Mouse (Mus musculus) thymus, postnatal 36 days (tissue): ENCODE data around the gene Amz2.
A peak's percentile ranks its signal among the peaks of the same experiment; 100 is the strongest.
"Not testable (repeated sequence)": the region's sequence is repeated elsewhere in the genome, so short reads cannot be mapped to it uniquely, and the experiment has no call there.

ENCODE experiments used
- DNase-seq, 2 experiments: peaks; one replicate each; pipeline ENCODE4 v3.0.0; 2022; ENCODE audit warnings: mixed read lengths in 2 of 2

The Amz2 gene

DNA sequence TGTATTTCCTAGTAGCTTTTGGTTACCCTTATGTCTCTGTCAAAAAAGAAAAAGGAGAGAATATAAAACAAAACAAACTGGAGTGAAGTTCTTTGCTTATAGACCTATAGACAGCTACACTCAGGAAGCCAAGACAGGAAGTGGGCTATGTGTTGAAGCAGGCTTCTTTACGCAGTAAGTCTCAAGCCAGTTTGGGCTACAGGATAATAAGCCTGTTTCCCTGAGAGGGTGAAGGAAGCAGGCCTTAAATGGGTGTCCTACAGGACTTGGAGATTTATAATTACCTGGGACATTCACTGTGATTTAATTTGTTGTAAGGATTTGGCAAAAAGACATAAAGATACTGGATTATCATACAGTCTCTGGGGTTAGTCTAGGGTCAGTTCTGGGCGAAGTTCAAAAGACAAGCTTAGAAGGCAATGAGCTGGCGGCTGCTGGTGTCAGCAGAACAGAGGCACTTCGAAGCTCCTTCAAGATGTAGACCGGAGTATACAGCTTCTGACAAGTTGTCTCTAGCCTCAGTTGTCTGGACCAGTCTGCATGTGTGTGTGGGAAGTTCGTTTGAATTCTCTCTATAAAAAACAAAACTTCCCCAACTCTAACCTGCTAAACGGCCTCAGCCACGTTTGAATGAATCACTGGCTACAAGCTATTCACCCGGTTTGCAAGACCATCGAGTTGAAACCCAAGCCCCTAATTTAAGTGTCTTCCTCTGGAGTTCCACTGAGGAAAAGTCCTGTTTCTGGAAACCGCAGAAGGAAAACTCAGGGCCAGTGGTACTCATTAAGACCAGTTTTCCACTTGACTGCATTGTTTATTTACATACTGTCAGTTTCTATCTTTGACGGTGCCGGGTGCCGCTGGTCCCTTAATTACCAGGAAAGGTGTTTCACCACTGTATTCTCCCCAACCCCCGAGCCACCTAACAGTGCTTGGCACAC, 45.4 kb downstream of the Amz2 start:
- peak in 1 of 2 experiments; percentile 18 for DNase-seq

DNA sequence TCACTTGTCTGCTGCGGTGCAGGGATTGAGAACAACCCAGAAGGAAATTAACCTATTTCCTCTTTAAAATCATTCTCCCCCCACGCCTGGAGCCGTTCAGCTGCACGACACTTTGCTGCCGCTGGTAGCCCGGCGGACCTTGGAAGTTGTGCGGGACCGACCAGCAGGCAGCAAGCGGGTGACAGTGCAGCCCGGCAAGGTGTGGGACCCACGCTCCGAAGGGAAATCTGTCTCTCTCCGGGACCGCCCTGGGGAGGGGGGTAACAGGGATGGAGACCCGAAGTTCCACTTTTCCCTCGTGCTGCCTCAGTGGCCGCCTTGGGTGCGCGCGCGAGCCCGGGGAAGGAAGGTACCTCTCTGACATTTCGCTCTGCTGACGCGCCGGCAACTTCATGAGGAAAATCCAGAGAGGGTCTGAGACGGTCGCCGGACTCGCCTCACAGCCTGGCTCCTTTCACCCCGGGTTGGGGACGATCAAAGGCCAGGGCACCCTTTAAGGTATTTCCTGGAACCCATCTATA, 46.5 kb downstream of the Amz2 start:
- DNase-seq, result peak; percentile 48 to 58

DNA sequence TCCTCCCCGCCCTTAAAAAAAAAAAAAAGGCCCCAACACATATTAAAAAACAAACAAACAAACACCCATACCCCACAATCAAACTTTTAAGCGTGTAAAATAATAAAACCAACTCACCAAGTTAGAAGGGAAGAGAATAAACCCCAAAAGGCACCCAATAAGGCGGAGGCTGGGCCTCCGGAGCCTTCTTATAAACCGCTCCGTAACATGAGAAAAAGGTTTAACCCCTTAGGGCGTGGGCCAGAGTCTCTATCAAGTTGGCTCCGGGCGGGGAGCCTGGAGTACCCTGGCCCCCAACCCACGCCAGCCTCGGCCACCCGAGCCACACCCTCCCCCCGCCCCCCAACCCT, 47.0 kb downstream of the Amz2 start:
- DNase-seq, result no peak

DNA sequence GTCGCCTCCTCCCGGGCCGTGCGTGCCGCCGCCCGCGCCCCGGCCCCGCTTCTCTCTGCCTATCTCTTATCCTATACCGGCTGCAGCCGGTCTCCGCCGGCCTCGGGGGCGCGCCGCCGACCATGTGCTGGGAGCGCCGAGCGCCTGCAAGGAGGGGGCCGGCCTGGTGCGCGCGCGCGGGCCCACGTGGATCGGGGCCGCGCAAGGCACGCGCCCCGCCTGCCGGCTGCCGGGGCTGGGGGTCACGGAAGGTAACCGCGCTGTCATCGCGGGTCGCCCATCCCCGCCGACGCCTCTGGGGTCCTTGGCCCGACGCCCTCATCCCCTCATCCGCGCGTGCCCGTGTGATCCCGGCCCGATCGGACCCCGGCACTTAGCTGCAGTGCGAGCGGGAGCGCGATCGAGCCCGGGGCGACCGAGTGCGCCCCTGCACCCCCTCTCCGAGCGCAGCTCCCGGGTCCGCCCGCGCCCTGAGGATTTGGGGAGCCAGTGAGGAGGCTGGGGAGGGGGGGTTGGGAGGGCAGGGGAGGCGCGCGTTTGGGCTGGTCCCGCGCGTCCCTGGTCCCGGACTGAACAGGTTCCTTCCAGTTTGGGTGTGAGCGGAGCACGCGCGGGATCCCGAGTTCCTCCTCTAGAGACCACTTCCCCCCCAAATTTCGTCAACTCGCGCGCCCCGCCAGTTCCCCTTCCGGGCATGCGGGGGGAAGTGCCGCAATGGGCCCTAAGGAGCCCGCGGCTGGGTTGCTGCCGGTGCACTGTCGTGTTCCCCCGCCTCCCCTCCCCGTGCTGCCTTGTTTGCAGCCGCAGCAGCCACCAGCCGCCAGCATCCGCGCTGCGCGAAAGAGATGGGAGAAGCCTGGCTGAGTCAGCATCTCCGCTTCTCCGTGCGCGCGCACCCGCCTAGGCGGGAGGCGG, 47.7 kb downstream of the Amz2 start, which contains the start of the genes Arsg and Slc16a6:
Arsg (plus strand) TSS at position 204 of the 915 bp plus-strand sequence.
Slc16a6 (minus strand) TSS at position 428 of the 915 bp plus-strand sequence.
- peak; percentile 92 to 97 for DNase-seq

DNA sequence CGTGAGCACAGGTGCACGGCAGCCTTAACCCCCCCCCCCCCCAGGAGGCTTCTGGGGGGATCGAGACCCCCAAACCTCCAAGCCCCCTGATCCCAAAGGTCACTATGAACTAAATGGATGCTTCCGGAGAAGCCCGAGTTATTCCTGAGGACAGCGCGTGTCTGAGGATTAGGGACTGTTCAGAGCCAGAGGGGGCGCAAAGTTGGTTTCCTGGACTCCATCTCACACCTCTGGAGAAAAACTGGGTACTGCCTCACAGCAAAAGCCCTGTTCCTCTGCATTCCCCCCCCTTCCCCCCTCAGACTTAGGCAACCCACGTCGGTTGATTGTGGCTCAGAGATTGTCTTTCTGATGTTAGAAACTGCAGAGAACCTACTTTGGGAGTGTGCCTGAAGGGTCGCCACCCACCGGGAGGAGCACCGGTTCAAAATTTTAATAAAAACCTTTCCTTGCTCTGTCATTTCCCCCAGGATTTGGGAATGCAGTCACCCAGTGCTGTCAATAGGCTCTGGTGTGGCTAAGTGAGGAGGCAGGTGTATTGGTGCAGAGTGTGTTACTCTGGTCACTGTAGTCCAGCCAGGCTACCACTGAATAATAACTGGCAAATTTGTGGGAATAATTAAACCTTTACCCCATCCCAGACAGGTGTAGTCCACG, 48.5 kb downstream of the Amz2 start:
- DNase-seq, result no peak

DNA sequence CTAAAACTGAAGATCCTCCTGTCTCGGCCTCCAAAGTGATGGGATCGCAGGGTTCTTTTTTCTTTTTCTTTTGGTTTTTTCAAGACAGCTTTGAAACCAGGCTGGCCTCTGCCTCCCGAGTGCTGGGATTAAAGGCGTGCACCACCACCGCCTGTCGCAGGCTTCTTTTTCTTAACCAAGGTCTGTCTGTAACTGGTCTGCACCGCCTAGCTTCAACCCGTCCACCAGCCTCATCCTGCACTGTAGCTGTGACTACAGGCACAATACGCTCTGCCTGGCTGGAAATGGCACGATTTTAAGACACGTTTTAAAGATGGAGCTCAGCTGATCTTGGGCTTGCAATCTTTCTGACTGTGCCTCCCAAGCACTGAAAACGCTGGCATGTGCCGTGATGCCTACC, 49.1 kb downstream of the Amz2 start:
- no peak for DNase-seq

DNA sequence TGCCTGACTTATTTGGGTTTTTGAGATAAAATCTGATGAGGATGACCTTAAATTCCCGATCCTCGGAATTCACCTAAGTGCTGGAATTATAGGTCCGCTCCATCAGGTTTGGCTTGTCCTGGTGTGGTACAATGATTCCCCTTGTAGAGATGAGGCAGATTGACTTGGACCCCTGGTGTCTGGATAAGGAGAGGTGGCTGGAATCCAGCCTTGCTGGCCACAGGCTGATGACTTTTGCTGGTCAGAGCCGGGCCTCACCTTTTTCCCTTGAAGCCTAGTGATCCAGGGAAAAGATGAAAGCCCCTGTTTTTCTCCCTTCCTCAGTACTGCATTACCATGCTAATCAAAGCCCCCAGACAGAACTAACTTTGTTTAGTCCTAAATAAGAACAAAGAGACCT, 50.0 kb downstream of the Amz2 start:
- DNase-seq, result no peak

DNA sequence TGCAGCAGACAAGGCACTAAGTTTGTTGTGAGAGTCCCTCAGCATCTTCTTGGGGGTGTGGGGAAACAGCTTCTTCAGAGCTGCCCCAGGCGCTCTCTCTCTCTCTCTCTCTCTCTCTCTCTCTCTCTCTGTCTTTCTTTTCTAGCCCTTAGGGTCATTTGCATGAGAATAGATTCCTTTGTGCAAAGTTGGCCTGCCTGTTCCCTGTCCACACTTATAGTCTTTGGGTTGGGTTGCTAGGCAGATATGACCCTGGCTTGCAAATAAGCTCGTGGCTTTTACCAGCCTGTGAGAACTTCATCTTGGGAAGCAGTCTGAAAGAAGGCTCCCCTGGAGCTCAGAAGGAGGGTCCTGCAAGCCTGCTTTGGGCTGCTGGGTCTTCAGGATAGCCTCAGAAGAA, 50.5 kb downstream of the Amz2 start:
- no peak for DNase-seq

DNA sequence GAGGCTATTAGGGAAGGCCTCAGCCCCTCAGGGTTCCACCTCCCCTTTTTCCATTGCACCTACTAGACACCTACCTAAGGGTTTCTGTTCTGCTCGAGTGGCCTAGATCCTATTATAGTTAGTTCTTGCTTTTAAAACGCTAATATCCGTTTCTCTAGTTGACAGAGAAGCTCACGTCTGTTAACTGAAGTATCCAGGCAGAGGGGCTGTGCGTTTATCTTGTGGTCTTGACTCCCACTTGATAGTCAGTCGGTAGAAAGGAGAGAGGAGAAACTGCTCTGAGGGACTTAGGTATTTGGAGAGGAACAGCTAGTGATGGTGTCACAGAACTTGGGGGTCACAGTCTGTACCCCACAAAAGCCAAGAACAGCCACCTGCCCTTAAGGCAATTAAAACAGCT, 50.9 kb downstream of the Amz2 start:
- no peak for DNase-seq

DNA sequence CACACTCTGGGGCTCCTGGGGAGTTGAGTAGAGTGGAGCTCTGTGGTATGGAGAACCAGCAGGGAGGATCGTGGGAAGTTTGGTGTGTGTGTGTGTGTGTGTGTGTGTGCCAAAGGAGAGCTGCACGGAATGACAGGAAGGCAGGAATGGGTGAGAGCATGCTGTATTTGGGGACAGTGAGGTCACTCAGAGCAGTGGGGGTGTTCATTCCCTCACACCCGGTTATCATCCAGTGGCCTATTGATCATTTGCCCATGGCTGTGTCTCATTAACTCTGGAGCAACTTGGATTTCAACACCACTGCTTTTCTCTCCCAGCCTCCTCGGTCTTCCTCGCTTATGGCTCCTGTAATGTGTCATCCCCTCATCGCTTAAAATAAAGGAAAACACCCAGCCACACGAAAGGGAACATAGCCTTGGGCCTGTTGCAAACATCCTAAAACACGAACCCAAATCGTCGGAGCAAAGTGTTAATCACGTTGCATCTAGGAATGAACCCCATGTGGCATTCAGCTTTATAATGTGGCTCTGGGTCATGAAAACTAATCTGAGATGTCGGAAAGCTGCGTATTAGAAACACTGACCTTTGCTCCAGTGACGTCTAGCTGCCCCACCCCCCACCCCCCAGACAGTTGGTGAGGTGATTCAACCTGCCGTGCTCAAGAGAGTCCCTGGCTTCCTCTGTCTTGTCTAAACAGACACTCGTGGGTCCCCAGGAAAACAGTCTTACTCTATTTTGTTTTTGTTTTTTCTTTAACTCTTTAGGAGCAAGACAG, 52.0 kb downstream of the Amz2 start:
- no peak for DNase-seq

DNA sequence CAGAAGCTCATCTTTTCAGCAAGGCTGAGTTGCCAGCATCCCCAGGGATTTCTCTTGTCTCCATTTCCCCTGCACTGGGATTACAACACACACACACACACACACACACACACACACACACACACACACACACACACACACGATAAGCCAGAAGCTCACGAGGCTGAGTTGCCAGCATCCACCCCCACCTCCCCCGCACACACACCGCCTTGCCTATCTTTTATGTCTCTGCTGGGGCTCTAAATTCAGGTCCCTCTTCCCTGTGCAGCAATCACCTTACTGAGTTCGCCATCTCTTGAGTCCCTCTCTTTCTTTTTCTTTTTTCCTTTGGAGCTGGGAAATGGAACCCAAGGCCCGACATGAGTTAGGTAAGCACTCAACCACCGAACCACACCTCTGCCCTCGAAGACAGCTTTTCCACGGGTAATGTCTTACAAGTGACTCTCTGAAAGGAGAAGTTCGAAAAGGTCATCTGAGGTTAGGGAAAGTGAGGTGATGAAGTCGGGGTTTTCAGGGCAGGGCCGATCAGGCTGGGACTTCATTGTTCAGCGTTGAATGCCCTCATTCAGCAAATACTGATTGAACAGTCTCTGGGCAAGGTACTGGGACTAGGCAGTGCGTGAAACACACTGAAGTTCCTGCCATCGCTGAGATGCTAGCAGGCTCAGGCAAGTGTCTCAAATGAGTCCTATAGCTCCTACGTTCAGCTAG, 54.0 kb downstream of the Amz2 start:
- no peak for DNase-seq

DNA sequence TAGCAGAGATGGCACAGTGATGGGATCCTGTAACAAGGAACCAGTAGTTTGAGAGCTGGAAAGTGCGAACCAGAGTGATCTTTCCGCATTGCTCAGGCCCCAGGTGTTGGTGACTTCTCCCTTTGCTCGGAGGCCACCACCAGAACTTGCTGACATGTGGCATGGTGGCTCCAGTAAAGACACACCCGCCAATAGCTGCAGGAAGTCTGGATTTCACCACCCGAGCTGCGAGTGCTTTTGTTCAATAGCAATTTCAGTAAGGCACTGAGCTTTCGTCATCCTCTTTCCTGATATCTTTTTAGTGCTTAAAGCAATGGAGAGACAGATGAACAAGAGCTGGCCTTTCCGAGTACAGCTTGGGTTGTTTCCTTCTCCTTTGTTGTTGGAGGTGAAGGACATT, 54.7 kb downstream of the Amz2 start:
- no peak for DNase-seq

DNA sequence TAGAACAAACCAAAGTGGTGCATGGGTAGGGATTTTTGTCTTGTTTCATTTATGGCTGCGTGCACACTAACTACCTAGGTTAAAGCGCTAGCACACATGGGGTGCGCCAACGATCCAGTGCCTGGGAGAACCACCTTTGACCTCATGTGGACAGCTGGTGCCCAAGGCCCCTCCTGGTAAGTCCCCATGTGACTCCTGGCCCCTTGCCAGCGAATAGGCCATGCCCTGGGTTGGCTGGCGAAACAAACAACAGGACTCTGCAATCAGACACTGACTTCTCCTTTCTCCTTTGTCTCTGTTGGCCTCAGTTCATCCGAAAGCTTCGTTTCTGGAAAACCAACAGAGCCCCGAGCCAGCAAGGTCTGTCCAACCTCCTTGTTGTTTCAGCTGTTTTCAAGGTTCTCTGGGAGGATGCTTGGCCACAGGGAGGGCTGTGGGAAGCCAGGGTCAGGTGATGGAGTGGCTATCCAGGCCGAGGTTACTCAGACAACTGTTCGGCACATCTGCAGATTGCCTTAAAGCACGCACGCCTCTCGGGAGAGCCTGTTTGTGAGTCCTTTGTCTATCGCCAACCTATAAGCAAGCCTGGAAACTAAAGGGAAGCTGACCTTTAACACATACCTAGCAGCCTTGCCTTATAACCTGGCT, 59.8 kb downstream of the Amz2 start:
- no peak for DNase-seq

DNA sequence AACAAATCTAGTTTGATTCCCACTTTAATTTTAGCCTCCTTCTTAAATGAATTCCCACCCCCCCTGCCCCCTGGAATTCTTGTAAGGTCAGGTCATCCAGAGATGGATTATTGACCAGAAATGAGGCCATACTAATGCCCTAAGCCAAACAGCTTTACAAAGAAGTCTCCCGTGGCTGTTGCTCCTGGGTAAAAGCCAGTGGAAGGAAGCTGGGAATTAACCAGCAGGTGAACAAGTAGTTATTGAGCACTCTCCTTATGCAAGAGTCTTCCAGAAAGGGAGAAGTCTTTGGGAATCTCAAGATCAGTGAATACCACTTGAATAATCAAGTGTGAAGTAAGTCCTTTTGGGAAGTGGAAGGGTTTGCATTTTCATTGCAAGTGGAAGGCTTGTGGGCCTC, 61.4 kb downstream of the Amz2 start:
- DNase-seq, result no peak

DNA sequence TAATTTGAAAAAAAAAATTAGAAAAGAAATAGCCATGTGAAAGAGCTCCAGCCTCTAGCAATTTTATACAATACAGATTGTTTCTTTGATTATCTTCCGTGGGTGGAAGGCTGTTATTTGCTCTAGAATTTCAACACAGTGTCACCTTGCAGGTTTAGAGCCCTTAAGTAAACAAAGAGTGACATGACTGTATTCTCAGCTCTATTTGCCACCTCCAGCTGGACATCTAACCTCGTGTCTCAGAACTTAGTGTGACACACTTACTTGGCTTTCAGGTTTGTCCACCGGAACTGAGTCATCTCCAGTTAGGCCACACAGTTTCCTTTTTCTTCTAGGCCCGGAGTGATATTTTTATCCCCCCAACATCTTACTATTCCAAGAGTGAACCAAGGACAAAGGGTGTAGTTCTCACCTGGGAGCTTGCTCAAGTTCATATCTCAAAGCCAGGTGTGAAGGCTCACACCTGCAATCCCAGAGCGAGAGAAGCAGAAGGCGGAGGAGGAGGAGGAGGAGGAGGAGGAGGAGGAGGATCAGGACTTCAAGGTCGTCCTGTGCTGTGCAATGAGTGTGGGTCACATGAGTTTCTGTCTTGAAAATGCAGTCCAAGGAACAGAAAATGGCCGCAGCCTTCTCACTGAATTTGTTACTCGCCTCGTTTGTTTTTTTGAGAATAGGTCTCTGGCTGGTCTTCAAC, 62.4 kb downstream of the Amz2 start:
- no peak for DNase-seq

DNA sequence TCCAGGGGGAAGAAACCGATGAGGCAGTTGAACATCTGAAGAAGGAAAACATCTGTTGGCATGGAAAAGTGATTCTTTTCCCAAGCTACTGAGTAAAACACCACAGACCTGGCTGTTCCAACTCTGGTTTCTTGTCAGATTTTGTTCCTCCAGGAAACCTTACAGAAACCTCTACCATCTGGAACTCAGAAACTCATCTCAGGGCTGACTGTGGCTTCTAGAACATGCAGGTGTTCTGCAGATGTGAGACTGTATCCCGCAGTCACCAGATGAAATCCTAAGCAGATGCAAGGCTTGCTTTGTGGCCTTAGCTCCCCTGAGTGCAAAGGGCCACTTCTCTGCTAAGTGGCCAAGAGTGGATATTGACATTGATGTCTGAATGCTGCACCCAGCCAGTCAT, 64.0 kb downstream of the Amz2 start:
- DNase-seq, result no peak

DNA sequence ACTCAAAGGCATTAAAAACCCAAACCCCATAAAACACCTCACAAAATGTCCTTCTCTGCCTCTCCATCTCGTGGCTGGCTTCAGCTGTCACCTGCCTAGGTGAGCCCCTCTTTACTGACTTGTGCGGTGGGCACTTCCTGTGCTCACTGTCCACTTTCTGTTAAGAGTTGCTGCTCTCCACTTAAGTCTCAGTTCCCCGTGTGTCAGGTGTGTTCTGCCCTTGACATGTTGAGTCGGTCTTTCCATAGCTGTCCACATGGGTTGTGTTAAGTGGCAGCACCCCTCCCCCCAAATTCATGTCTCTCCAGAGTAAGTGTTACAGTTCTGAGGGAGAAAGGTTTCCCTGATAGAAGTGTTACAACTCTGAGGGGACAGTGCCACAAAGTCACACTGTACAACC, 66.1 kb downstream of the Amz2 start:
- no peak for DNase-seq

DNA sequence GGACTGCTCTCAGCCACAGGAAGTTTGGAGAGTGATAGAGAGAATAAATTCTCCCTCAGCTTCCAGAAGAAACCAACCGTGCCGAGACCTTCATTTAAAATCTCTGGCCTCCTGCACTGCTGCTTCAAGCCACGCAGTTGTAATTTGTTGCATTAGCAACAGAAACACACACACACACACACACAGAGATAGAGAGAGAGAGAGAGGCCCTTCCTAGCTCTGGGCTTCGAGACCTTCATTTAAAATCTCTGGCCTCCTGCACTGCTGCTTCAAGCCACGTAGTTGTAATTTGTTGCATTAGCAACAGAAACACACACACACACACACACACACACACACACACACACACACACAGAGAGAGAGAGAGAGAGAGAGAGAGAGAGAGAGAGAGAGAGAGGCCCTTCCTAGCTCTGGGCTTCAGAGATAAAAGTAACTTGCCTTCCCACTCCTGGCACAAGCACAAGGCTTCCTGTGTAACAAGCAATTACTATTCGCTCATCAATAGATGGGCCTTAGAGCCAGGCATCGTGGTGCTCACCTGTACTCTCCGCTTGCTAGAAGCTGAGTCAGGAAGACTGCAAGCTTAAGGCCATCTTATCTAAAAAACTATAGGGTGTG, 67.2 kb downstream of the Amz2 start:
- not testable (repeated sequence) for DNase-seq

DNA sequence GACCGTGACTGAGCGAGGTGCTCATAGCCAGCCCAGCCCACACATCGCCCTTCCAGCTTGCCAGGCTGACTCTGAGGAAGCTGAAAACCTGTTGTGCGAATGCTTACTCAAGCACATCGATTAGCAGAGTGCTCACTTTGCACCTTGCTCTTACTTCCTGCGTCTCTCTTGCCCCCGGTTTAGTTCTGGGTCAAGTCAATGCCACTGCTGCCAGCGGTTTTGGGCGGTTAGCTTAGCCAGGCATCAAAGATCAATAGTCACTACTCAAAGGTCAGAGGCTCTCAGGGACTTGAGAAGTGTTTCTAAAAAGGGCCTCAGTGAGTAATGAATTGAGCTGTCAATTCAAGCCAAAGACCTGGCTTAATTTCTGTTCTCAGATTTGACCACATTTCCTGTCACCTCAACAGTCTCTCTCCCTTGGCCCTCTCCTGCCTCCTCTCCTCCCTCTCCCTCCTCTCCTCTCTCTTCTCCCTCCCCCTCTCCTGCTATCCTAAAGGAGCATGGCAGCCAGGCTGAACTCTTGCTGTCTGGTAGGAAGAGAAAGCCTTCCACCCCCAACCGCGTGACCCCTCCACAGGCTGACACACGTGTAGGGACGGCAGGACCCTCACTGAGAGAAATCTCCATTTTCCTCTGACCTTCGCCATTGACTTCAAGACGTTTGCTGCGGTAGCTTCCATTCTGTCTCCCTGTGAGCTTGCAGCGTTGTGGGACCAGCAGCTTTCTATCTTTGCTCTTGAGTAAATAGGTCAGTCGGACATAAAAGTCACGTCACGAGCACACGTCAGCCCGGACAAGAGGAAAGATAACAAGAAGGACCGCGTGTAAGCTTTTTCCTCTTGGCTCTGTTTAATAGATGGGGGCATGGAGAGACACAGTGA, 69.4 kb downstream of the Amz2 start:
- no peak for DNase-seq
